Mouse (Mus musculus): ENCODE data around the gene Riok2. TPM values are rescaled to one million over a fixed set of nuclear protein-coding genes. Genes with fewer than 3 reads are reported as not detected.

Riok2 gene
- polyA plus RNA-seq, 1 experiment, result 9.4 TPM

- no peak for DNase-seq
- Histone ChIP-seq H3K4me3 (ENCODE audit: insufficient read depth, low read depth, low read length) (no peak overlapping the region), H3K27me3 (replicated peaks; ENCODE audit: control insufficient read depth, insufficient read depth, low read length) (no peaks in the 10 kb centered on the region), H3K36me3 (ENCODE audit: control insufficient read depth, insufficient read depth, low read length) (peaks cover 1% of the 10 kb centered on the region), H3K4me1 (ENCODE audit: control insufficient read depth, insufficient read depth, low read length) (no peaks in the 10 kb centered on the region), H3K27ac (ENCODE audit: insufficient read depth, low read depth, low read length) (no peak overlapping the region)
- WGBS, result 83% methylated on average over 4 of the region's 4 CpGs
- no peak for TF ChIP-seq POLR2A (IDR thresholded peaks at IDR 0.05; ENCODE audit: low read depth, low read length)
- TF ChIP-seq CTCF (conservative IDR thresholded peaks at IDR 0.05; ENCODE audit: insufficient read depth, insufficient read length, low read depth, low read length), result no peak
Measured at GRCm38 (mm10) chr17:17383703-17384102, 9.6 kb downstream of the Riok2 start.

DNA sequence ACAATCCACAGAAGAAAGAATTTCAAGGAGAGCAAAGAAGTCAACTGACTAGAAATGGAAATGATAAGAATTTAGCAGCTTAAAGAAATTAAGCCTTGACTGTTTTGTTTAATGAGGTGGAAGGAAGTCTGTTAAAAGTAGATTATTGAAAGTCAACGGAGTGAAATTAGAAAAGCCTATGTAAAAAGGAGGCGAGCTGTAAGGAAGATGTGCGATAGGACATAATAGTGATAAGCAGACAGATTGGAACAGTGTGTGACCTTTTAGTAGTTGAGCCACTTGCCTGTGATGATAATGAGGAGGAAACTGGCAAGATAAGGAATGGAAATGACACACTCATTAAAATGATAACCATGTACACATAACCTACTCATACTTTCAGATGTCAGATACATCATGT, 10.4 kb downstream of the Riok2 start:
- Histone ChIP-seq H3K27ac (ENCODE audit: insufficient read depth, low read depth, low read length) (no peak overlapping the region), H3K36me3 (ENCODE audit: control insufficient read depth, insufficient read depth, low read length) (peaks cover 3% of the 10 kb centered on the region), H3K4me1 (ENCODE audit: control insufficient read depth, insufficient read depth, low read length) (no peaks in the 10 kb centered on the region), H3K27me3 (replicated peaks; ENCODE audit: control insufficient read depth, insufficient read depth, low read length) (no peaks in the 10 kb centered on the region), H3K4me3 (ENCODE audit: insufficient read depth, low read depth, low read length) (no peak overlapping the region)
- no peak for DNase-seq
- 92% methylated on average over 3 of the region's 3 CpGs for WGBS
- no peak for TF ChIP-seq POLR2A (IDR thresholded peaks at IDR 0.05; ENCODE audit: low read depth, low read length)
- no peak for TF ChIP-seq CTCF (conservative IDR thresholded peaks at IDR 0.05; ENCODE audit: insufficient read depth, insufficient read length, low read depth, low read length)

DNA sequence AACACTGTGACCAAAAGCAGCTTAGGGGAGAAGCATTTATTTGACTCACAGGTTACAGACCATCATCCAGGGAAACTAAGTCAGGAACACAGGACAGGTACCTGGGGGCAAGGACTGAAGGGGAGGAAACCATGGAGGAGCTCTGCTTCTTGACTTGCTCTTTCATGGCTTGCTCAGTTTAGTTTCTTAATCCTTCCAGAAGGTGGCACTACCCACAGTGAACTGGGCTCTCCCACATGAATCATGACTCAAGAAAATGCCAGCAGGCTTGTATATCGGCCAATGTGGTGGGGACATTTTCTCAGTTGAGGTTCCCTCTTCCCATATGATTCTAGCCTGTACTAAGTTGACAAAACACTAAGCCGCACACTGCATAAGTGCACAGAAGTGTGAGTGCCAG, 12.0 kb downstream of the Riok2 start:
- Histone ChIP-seq H3K4me3 (ENCODE audit: insufficient read depth, low read depth, low read length) (no peak overlapping the region), H3K4me1 (ENCODE audit: control insufficient read depth, insufficient read depth, low read length) (no peaks in the 10 kb centered on the region), H3K27ac (ENCODE audit: insufficient read depth, low read depth, low read length) (no peak overlapping the region), H3K36me3 (ENCODE audit: control insufficient read depth, insufficient read depth, low read length) (peaks cover 5% of the 10 kb centered on the region), H3K27me3 (replicated peaks; ENCODE audit: control insufficient read depth, insufficient read depth, low read length) (no peaks in the 10 kb centered on the region)
- DNase-seq, result no peak
- WGBS, result 83% methylated on average over 2 of the region's 2 CpGs
- TF ChIP-seq POLR2A (IDR thresholded peaks at IDR 0.05; ENCODE audit: low read depth, low read length) (no peak), CTCF (conservative IDR thresholded peaks at IDR 0.05; ENCODE audit: insufficient read depth, insufficient read length, low read depth, low read length) (no peak)

DNA sequence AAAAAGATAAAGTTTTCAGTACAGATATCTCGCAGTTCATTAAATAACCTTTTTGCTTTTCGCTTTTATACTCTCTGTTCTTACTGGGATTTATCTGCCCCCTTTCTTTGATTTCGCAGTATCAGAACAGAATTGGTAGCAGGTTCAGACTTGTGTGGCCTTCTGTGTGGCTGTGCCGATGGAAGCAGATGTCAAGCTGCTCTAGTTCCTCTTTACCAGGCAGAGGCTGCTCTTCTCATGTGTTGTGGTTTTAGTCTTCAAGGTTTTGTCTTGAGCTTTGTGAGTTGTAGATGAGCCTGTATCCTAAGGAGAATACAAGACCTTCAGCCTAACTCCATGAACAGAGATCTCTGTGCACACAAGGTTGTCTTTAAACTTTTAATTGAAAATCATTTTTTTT, 17.7 kb downstream of the Riok2 start:
- Histone ChIP-seq H3K36me3 (ENCODE audit: control insufficient read depth, insufficient read depth, low read length) (peaks cover 4% of the 10 kb centered on the region), H3K27ac (ENCODE audit: insufficient read depth, low read depth, low read length) (no peak overlapping the region), H3K4me3 (ENCODE audit: insufficient read depth, low read depth, low read length) (no peak overlapping the region), H3K27me3 (replicated peaks; ENCODE audit: control insufficient read depth, insufficient read depth, low read length) (no peaks in the 10 kb centered on the region), H3K4me1 (ENCODE audit: control insufficient read depth, insufficient read depth, low read length) (no peaks in the 10 kb centered on the region)
- DNase-seq, result no peak
- WGBS, result 89% methylated on average over 4 of the region's 4 CpGs
- TF ChIP-seq POLR2A (IDR thresholded peaks at IDR 0.05; ENCODE audit: low read depth, low read length) (no peak), CTCF (conservative IDR thresholded peaks at IDR 0.05; ENCODE audit: insufficient read depth, insufficient read length, low read depth, low read length) (no peak)

DNA sequence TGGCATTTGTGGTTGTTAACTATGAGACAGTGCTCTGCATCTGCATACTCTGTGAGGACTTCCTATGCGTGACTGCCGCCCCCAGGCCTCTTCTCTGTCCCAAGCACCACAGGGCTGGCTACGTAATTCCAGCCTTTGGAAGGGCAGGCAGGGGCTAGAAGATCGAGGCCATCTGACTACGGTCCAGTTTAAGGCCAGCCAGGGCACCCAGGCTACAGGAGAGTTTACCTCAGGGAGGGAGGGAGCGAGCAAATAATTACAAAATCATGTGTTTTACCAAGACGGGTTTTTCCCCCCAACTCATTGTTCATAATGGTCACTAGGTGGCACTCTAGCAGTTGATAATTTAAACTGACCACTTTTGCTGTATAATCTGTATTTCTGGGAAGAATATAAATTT, 18.8 kb downstream of the Riok2 start:
- TF ChIP-seq POLR2A (IDR thresholded peaks at IDR 0.05; ENCODE audit: low read depth, low read length), result no peak
- TF ChIP-seq CTCF (conservative IDR thresholded peaks at IDR 0.05; ENCODE audit: insufficient read depth, insufficient read length, low read depth, low read length), result peak; percentile 16; the same call in 1 of the 2 replicates
- DNase-seq, result peak; percentile 37
- 45% methylated on average over 7 of the region's 7 CpGs for WGBS

GRCm38 (mm10) chr17:17393300-17393699, 19.2 kb downstream of the Riok2 start:
- TF ChIP-seq CTCF (conservative IDR thresholded peaks at IDR 0.05; ENCODE audit: insufficient read depth, insufficient read length, low read depth, low read length) (no peak), POLR2A (IDR thresholded peaks at IDR 0.05; ENCODE audit: low read depth, low read length) (no peak)
- no peak for DNase-seq
- Histone ChIP-seq H3K36me3 (ENCODE audit: control insufficient read depth, insufficient read depth, low read length) (peaks cover 4% of the 10 kb centered on the region), H3K4me3 (ENCODE audit: insufficient read depth, low read depth, low read length) (no peak overlapping the region), H3K4me1 (ENCODE audit: control insufficient read depth, insufficient read depth, low read length) (no peaks in the 10 kb centered on the region), H3K27ac (ENCODE audit: insufficient read depth, low read depth, low read length) (no peak overlapping the region), H3K27me3 (replicated peaks; ENCODE audit: control insufficient read depth, insufficient read depth, low read length) (no peaks in the 10 kb centered on the region)
- WGBS, result 92% methylated on average over 6 of the region's 6 CpGs

More for the DNA sequence above, 18.8 kb downstream of the Riok2 start:
- no peak overlapping the region for H3K4me3 ChIP-seq (ENCODE audit: insufficient read depth, low read depth, low read length)
- no peaks in the 10 kb centered on the region for H3K4me1 ChIP-seq (ENCODE audit: control insufficient read depth, insufficient read depth, low read length)
- no peaks in the 10 kb centered on the region for H3K27me3 ChIP-seq (replicated peaks; ENCODE audit: control insufficient read depth, insufficient read depth, low read length)
- H3K36me3 ChIP-seq (ENCODE audit: control insufficient read depth, insufficient read depth, low read length), result peaks cover 4% of the 10 kb centered on the region
- no peak overlapping the region for H3K27ac ChIP-seq (ENCODE audit: insufficient read depth, low read depth, low read length)

DNA sequence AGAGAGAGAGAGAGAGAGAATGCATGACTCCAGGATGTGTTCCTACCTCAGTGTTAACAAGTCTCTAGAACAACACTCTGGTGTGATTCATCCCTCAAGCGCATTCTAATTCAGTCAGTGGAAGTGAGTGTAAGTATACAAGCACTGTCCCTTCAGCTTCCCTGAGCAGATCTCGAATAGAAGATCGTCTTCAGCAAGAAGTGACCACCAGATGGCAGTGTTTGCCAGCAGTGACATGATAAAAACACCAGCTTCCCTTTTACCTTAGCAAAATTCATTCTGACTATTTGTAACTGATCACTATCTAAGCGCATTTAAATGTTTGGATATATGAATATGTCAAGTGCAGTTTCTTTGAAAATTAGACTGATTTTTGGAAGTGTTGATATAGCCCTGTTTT, 20.2 kb downstream of the Riok2 start:
- no peaks in the 10 kb centered on the region for H3K4me1 ChIP-seq (ENCODE audit: control insufficient read depth, insufficient read depth, low read length)
- peak; percentile 74 for DNase-seq
- WGBS, result 25% methylated on average over 4 of the region's 4 CpGs

More for the DNA sequence above, 20.2 kb downstream of the Riok2 start:
- no peak for TF ChIP-seq POLR2A (IDR thresholded peaks at IDR 0.05; ENCODE audit: low read depth, low read length)
- TF ChIP-seq CTCF (conservative IDR thresholded peaks at IDR 0.05; ENCODE audit: insufficient read depth, insufficient read length, low read depth, low read length), result peak; percentile 62
- Histone ChIP-seq H3K4me3 (ENCODE audit: insufficient read depth, low read depth, low read length) (no peak overlapping the region), H3K27ac (ENCODE audit: insufficient read depth, low read depth, low read length) (no peak overlapping the region), H3K27me3 (replicated peaks; ENCODE audit: control insufficient read depth, insufficient read depth, low read length) (no peaks in the 10 kb centered on the region), H3K36me3 (ENCODE audit: control insufficient read depth, insufficient read depth, low read length) (peaks cover 2% of the 10 kb centered on the region; the same call in 1 of the 2 replicates)
